Mouse (Mus musculus): ENCODE data around the gene Stk10.

The Stk10 gene

DNA sequence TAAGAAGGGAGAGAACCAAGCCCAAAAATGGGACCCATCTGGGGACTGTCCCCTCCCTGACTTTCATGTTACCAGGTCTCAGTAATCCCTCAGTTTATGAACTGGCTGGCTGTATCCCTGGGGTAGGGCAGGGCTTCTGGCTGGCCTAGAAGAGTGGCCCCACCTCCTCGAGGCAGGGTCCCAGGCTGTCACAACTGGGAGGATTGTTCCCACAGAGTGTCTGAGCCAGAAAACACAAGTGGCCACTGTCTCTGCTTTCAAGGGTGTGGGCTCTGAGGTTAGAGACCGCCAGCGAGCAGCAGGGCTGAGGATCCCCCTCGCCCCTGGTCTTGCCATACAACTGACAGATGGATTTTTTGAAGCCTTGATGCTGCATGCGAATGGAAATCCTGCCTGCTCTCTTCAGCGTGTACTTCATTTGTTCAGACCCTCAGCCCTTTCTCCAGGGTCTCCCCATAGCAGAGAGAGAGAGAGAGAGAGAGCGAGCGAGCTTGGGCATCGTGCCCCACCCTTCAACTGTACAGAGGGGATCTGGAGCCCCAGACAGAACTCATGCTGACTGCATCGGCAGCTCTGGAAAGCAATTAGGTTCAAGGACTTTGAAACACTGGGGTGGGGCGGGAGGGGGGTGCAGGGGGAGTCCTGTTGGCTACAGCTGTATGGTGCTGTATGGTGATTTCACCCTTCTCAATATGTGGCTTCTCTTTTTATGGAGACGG lies 18.6 kb downstream of the Stk10 start:
- DNase-seq = no peak

DNA sequence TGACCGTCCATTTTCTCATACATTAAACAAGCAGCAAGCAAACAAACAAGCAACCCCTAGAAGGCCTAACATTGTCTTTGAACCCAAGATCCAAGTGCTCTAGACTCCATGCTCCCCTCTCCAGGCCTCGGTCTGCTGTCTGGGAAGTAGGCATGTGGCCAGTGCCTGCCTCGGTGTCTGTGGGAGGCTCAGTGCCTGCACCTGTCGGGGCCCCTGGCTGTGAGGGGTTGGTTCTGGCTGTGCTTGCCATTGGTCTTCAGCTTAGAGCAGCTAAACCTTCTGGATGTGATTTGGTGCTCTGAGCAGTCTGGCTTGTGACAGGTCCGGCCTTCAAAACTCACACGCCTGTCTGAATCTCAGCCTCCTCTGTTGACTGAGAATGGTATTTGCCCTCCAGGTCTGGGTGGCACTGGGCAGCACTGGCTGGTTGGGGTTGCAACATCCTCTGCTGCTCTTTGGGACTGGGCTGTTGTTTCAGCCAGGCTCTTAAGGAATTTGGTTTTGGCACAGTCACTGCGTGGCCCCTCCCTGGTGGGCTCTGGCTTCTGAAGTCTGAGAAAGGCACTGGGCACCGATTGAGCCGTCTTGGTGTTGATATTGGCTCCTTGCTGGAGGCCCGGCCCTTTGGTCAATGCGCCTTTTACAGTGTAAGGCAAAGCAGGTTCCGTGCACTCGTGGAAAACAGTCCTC lies 19.4 kb downstream of the Stk10 start:
- DNase-seq = no peak

DNA sequence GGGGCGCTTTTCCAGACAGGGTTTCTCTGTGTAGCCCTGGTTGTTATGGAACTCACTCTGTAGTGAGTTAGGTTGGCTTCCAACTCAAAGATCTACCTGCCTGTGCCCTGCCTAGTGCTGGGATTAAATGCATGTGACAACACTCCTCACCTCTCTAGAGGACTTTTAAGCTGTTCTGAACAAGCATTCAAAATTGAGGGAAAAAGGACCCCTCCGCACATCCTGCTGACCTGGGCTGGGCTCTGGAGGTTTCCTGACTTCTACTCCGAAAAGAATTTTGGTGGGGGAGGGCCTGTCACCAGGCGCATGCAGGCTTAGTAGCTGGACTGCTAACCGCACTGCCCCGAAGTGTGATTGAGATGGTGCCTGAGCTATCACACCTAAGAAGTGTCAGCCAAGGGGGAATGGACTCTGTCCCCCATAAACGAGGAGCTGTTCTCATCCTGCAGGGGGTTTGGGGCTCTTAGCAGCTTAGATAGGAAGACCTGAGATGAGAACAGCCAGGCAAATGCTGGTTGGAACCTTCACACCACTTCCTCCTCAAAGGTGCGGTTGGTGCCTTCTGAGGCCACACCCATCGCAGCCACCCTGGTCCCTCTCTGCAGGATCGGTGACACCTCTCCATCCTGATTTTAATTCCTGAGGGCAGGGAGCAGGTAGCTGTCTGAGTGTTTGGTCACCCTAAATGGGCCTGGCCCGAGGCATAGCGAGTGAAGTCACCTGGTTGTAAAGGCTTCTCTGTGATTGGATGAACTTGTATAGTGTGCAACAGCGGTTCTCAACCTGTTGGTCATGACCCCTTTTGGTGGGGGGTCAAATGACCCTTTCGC lies 20.4 kb downstream of the Stk10 start:
- peak; percentile 43 to 67 for DNase-seq

DNA sequence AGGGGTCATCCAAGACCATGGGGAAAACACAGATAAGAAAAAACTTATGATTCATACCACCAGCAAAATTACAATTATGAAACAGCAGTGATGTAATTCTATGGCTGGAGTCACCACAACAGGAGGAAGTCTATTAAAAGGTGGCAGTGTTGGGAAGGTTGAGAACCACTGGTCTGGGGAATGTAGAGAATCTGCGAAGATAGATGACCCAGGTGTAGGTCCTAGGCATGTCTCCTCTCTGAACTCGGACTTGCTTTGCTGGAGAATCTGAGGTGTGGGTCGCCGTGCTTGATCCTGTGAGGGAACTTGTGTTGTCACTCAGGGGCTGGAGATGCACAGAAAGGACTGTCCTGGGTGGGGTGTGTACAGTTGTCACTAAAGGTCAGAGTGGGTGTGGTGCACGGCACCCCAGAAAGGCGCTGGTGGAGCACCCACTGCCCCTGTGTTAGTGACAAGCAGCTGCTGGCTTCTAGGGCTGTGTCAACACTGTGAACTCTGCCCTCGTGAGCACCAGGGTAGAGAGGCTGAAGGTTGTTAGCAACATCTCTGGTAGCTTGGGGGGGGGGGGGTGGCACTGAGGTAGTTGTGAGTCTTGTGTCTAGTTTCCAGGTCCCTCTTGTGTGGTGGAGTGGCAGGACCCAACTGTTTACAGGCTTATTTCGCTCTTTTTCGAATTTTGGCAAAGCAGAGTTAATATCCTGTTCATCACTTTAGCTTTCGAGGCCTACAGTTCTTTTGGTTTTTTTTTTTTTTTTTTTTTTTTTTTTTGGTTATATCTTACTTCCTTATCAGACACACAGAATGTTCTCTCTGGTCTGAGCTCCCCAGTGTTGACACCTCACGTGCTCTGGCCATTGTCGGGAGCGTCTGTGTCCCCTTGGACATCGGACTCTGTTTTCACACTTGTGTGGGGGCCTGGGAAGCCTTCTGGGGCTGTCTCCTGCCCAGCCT lies 21.3 kb downstream of the Stk10 start:
- DNase-seq = no peak

DNA sequence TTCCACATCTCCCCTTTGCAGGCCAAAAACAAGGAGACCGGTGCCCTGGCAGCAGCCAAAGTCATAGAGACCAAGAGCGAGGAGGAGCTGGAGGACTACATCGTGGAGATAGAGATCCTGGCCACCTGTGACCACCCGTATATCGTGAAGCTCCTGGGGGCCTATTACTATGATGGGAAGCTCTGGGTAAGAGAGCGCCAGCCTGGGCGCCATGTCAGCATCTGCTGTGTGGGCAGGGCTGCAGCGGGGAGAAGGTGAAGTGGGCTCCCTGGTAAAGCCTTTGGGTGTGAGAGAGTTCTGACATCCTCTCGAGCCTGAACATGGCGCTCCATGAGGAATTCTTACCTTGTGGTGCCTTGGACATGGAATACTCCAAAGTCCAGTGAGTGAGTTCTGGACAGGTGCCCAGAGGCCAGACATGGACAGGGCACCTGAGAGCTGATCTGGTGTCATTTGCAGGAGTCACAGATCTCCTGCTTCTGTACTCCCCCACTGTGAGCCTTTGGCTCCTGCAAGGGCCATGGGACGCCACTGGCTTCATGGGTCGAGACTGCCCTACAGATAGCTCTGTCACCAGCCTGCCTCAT lies 22.1 kb downstream of the Stk10 start:
- DNase-seq = peak in 1 of 2 experiments; percentile 39

- DNase-seq = no peak
Observed at GRCm38 (mm10) chr11:32556333-32556990, 23.4 kb downstream of the Stk10 start.

- DNase-seq = no peak
Observed at GRCm38 (mm10) chr11:32558026-32558425, 24.9 kb downstream of the Stk10 start.

DNA sequence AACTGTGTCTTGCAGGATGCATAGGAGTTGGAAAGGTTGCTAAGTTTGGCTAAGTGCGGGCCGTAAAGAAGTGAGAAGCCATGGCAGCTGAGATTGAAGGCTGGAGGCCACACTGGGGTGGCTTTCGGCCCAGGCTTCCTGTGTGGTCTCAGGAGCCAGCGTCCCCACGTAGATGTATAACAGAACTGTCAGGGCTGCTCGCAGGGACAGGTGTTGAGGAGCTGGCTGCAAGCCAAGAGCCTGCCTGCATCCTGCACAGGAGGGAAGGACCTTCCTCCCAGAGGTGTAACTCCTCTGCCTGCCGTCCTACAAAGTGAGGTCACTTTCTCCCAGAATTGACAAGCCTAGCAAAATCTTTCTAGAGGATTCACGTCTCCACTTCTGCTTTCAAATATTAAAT lies 25.6 kb downstream of the Stk10 start:
- DNase-seq = peak; percentile 56 to 75

GRCm38 (mm10) chr11:32560015-32560770 lies 27.1 kb downstream of the Stk10 start:
- no peak for DNase-seq

DNA sequence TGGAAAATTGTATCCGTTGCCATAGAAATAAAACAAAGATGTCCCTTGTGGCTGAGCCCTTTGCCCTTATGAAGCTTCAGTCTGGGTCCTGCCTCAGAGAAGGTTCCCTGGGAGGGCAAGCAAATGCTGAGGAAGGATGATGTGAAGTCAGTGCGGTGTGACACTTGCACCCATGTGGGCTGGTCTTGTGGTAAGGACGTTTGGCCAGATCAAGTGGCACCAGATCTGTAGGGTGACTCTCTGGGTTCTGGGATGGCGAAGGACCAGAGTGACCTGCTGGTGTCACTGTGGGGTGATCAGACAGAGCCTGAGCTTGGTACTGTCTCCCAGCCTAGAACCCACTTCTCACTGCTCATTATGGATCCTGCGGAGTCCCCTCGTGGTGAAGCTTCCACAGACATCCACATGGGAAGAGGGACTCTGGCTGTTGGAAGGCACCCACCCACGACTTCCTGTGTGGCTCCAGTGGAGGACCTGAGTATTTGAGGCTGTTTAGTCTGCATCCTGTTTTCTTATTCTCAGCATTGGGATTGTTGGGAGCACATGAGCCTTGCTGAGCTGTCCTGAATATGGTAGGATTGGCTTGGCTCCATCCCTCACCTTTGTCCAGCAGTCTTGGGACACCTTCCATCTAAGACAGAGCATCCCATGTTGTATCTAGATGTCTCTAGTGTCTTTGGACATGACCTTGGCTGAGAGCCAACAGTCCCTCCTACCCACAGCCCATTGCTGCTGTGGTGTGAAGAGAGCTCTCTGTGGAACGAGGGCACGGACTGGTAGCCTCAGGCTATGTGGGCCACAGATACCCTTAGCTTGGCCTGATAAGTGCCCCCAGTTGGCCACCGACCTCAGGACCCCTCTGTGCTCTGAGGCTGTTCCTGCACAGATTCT lies 28.6 kb downstream of the Stk10 start:
- DNase-seq = no peak

DNA sequence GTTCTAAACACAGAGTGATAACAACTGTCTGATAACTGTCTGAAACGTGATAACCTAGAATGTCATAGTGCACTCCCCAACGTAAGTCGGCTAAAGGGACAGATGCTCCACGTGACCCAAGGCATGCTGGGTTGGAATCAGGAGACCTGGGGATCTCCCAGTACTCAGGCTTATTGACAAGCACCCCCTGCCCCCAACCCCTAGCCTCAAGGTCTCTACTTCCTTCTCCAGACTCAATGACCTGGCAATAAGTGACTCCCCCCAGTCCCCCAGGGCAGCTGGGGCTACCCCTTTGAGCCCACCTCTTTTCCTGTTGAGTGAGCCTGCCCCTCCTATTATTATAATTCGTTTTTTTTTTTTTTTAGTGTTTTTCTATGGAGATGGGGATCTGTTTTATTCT lies 29.6 kb downstream of the Stk10 start:
- DNase-seq = no peak

- no peak for DNase-seq
Observed at GRCm38 (mm10) chr11:32563660-32564059, 30.6 kb downstream of the Stk10 start.

- DNase-seq = no peak
Observed at GRCm38 (mm10) chr11:32564629-32565028, 31.5 kb downstream of the Stk10 start.

DNA sequence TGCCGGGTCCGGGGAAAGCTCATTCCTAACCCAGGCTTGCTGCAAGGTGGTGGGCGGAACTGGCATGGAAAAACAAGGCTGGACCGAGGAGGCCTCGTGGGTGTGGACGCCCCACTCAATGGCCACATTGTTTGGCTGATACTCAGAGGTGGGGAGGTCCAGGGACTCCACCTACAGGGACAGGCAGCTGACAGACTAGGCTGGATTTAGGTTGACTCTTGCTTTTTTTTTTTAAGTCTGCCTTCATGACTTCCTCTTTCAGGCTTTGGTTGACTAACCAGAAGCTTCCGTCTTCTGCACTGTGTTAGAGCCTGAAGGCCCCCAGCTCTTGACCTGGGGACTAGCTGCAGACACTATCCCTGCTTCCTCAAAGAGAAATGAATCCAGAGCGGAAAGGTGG lies 32.0 kb downstream of the Stk10 start:
- DNase-seq = no peak

DNA sequence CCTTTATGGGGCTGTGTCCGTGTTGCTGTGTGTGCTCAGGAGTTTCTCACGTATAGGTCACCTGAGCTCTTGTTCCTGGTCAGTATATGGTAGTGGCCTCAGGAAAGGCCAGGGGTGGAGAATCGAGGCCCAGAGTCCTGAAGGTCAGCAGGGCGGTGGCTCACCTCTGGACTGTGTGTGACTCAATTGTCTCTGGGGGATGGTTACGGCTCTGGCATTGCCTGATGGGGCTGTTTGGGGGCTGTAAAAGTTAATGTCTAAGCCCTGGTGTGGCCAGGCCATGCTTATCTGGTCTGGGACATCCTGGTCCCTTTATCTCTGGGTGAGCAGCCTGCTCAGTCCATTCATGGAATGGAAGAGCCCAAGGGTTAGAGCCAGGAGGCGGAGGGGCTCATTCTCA lies 33.1 kb downstream of the Stk10 start:
- DNase-seq = no peak

DNA sequence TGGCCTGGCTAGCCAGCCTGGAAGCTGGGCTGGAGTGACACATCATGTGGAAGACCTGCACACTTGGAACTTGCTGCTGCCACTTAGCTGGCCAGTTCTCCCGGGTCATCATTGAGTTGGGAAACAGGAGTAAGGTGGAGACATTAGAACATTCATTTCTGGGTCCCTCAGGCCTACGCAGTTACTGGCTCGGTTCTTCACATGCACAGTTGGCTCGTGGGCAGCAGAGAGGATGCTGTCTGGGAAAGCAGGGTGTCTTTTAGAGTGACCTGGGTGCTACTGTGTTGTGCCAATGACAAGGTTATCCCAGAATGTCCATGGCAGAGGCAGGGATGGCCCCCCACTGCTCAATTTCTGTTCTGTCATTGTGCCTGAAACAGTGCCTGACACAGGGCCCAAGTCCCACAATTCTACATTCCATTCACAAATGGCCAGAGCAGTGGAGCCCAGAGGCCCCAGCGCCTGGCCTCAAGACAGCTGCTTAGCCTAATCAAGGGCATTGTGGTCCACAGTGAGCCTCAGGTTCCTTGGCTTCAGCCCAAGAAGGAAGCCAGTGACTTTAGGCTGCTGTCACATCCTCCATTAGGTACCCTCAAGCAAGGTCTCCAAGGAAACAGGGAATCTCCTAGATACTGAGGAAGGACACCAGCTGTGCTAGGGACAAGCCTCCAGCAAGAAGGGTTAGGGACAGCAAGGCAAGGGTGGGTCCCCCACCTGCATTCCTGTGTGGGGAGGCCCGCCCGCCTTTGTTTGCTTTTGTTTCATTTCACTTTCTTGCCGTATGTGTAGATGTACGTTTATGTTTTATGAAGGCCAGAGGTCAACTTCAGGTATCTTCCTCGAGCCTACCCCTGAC lies 34.1 kb downstream of the Stk10 start:
- no peak for DNase-seq

GRCm38 (mm10) chr11:32568060-32568459 lies 35.0 kb downstream of the Stk10 start:
- no peak for DNase-seq

DNA sequence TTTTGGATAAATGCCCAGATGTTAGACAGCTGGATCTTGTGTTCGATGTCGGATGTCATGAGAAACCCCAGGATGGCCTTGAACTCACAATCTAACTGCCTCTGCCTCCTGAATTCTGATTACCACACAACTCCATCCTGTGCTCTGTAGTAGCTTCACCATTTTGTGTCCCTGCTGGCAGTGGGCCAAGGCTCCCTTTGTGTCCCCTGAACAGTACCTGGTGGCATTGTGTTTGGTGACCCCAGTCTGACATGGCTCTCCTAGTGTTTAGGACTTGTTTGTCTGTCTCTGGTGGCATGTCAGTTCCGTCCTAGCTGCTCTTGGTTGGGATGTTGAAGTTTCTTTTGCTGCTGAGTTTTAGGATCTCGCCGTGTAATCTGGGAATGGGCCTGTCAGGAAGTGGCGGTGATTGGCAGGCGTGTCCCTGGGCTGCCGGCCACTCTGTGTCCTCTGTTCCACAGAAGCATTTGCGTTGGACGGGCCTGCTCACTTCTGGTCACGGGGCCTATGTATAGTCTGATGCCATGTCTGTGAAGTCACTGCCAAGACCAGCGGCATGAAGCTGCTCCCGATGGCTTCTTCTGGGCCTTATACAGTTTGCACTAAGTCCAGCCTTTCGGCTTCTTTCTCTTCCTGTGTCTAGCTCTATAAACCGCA lies 35.7 kb downstream of the Stk10 start:
- no peak for DNase-seq

Measured in thymus, postnatal 36 days (tissue).